Mouse (Mus musculus): ENCODE data around the gene Ggt5.

- no peak for TF ChIP-seq MAFK (IDR thresholded peaks at IDR 0.05; ENCODE audit: insufficient read depth, low read depth, low read length)
- TF ChIP-seq ZC3H11A (IDR thresholded peaks at IDR 0.05; ENCODE audit: borderline replicate concordance, low read depth, low read length), result no peak
Observed at GRCm38 (mm10) chr10:75564687-75565265, 24.4 kb upstream of the Ggt5 start.

All from ES-E14 (cell line).